Mouse (Mus musculus): ENCODE results near the gene Otud3.

DNA sequence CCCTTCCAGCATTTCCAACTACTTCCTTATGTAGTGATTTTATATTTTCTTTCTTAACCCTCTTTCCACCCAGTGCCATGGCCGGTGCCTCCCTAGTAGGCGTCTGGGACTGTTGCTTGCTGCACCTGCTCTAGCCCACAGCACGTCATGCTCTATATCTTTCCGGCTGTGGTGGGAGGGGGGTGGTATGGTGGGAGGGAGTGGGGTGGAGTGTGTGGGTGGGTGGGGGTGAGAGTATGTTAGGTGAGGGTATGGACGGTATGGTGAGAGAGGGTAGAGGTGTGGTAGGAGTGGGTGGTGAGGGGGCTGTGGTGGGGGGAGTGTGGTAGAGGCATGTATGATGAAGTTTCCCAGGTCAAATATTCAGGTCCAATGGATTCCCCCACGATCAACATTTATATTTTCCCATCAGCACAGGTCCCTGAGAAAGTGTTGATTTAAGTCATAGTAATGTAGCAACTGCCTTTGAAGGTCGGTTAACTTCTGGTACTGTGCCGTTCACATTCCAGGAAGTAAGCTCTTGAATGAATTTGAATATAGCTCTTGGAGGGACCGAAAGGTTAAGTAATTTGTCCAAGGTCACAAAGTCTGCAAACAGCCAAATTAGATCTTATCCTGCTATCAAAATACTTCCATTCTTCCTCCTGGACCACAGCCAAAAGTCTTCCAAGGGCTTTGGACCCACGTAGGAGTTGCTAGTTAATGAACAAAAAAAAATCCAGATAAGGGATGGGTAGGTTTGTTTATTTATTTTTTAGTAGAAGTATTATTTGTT, 24.9 kb upstream of the Otud3 start:
- TF ChIP-seq CTCF (conservative IDR thresholded peaks at IDR 0.05; ENCODE audit: insufficient read depth, insufficient read length, low read depth, low read length) (no peak), POLR2A (IDR thresholded peaks at IDR 0.05; ENCODE audit: low read depth, low read length) (no peak)

All from kidney, adult 2 months (tissue).